Mouse (Mus musculus) E14TG2a.4 (cell line): ENCODE results near the gene Shisa8.

Experiments
- H3K27me3 ChIP-seq: 2 replicates; pipeline ENCODE4 v1.6.1; 2014; ENCODE audit warnings: low read length, control low read depth; ENCODE audit not compliant: insufficient read depth
- H3K36me3 ChIP-seq: 2 replicates; pipeline ENCODE4 v1.6.1; 2014; ENCODE audit warnings: low read length, control low read depth; ENCODE audit not compliant: insufficient read depth
- H3K4me1 ChIP-seq: replicated peaks from 2 replicates; pipeline ENCODE4 v1.6.1; 2014; ENCODE audit warnings: low read depth, low read length, control low read depth
- H3K4me3 ChIP-seq: replicated peaks from 2 replicates; pipeline ENCODE4 v1.5.1; 2014; ENCODE audit warnings: mild to moderate bottlenecking, low read length
- H3K9me3 ChIP-seq: 2 replicates; pipeline ENCODE4 v1.6.1; 2014; ENCODE audit warnings: low read length, control low read depth
- CTCF ChIP-seq: conservative IDR thresholded peaks from 2 replicates; pipeline ENCODE4 v1.5.1; 2014; ENCODE audit warnings: low read length
- NANOG ChIP-seq: IDR thresholded peaks from 2 replicates; pipeline ENCODE4 v1.6.1; 2014; ENCODE audit warnings: borderline replicate concordance, low read length, mixed read lengths
- POU5F1 ChIP-seq: IDR thresholded peaks from 2 replicates; pipeline ENCODE4 v1.6.1; 2014; ENCODE audit warnings: low read length, borderline replicate concordance

The Shisa8 gene

GRCm38 (mm10) chr15:82244115-82244804, 31.6 kb upstream of the Shisa8 start, which contains the start of gene Cenpm:
Gene Cenpm, minus strand, starts transcription at chr15:82244748.
- Histone ChIP-seq H3K36me3 (peaks cover 38% of the 10 kb centered on the region), H3K27me3 (no peaks in the 10 kb centered on the region), H3K4me1 (peaks cover 83% of the 10 kb centered on the region), H3K9me3 (no peaks in the 10 kb centered on the region), H3K4me3 (peak within 1 kb of the TSS; percentile 94)
- TF ChIP-seq POU5F1 (no peak), NANOG (no peak), CTCF (no peak)

GRCm38 (mm10) chr15:82243742-82244114, 31.1 kb upstream of the Shisa8 start:
- no peak for TF ChIP-seq NANOG
- no peak for TF ChIP-seq CTCF
- TF ChIP-seq POU5F1, result no peak
- Histone ChIP-seq H3K36me3 (peaks cover 43% of the 10 kb centered on the region), H3K27me3 (no peaks in the 10 kb centered on the region), H3K9me3 (no peaks in the 10 kb centered on the region), H3K4me3 (peak overlapping the region; percentile 94), H3K4me1 (peaks cover 83% of the 10 kb centered on the region)

DNA sequence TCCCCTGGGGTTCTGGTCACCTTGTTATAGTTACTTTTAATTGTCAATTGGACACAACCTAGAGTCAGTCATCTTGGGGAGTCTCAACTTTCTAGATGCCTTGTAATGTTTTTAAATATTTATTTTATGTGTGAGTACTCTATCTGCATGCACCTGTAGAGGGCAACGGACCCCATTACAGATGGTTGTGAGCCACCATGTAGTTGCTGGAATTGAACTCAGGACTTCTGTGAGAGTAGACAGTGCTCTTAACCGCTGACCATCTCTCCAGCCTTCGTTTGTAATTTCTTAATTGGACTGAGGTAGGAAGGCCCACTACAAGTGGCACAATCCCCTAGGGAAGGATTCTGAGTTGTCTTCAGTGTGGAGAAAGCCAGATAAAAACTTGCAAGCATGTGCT, 30.7 kb upstream of the Shisa8 start:
- TF ChIP-seq NANOG (no peak), CTCF (no peak), POU5F1 (no peak)
- Histone ChIP-seq H3K36me3 (peaks cover 48% of the 10 kb centered on the region), H3K9me3 (no peaks in the 10 kb centered on the region), H3K4me3 (peak overlapping the region; percentile 94), H3K4me1 (peaks cover 83% of the 10 kb centered on the region), H3K27me3 (no peaks in the 10 kb centered on the region)

- H3K27me3 ChIP-seq, result no peaks in the 10 kb centered on the region
- no peak overlapping the region for H3K4me3 ChIP-seq
- TF ChIP-seq CTCF (peak; percentile 99), NANOG (no peak)
- peaks cover 98% of the 10 kb centered on the region for H3K36me3 ChIP-seq
- H3K9me3 ChIP-seq, result no peaks in the 10 kb centered on the region
- H3K4me1 ChIP-seq, result peaks cover 94% of the 10 kb centered on the region
Observed at GRCm38 (mm10) chr15:82236565-82236964, 23.9 kb upstream of the Shisa8 start.

DNA sequence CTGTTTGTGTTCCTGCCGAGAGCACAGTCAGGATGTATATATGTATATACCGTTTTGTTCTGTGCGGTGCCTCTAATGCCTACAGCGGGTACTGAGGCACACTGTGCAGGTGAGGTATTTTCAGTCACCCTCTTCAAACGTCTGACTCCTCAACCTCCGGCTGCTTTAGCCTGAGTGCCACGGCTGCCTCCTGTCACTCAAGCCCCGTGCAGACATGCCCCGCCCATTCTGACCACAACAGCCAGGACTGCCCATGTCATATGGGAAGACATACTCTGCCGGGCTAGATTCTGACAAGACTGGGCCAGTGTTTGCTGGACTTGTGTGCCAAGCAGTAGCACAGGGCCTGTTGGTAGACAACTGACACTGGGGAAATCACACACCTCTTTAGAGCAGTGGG, 23.0 kb upstream of the Shisa8 start:
- 0 out of 2 replicates have a peak overlapping the region, but pooled peaks have one; percentile 13 for H3K4me3 ChIP-seq
- H3K9me3 ChIP-seq, result no peaks in the 10 kb centered on the region
- TF ChIP-seq POU5F1 (no peak), NANOG (no peak), CTCF (no peak)
- H3K27me3 ChIP-seq, result no peaks in the 10 kb centered on the region
- peaks cover 89% of the 10 kb centered on the region for H3K36me3 ChIP-seq
- peaks cover 90% of the 10 kb centered on the region for H3K4me1 ChIP-seq

- H3K9me3 ChIP-seq, result no peaks in the 10 kb centered on the region
- no peaks in the 10 kb centered on the region for H3K27me3 ChIP-seq
- TF ChIP-seq POU5F1 (no peak), CTCF (no peak), NANOG (no peak)
- peaks cover 59% of the 10 kb centered on the region for H3K36me3 ChIP-seq
- H3K4me3 ChIP-seq, result no peak overlapping the region
- peaks cover 87% of the 10 kb centered on the region for H3K4me1 ChIP-seq
Observed at GRCm38 (mm10) chr15:82232651-82233050, 20.0 kb upstream of the Shisa8 start.

DNA sequence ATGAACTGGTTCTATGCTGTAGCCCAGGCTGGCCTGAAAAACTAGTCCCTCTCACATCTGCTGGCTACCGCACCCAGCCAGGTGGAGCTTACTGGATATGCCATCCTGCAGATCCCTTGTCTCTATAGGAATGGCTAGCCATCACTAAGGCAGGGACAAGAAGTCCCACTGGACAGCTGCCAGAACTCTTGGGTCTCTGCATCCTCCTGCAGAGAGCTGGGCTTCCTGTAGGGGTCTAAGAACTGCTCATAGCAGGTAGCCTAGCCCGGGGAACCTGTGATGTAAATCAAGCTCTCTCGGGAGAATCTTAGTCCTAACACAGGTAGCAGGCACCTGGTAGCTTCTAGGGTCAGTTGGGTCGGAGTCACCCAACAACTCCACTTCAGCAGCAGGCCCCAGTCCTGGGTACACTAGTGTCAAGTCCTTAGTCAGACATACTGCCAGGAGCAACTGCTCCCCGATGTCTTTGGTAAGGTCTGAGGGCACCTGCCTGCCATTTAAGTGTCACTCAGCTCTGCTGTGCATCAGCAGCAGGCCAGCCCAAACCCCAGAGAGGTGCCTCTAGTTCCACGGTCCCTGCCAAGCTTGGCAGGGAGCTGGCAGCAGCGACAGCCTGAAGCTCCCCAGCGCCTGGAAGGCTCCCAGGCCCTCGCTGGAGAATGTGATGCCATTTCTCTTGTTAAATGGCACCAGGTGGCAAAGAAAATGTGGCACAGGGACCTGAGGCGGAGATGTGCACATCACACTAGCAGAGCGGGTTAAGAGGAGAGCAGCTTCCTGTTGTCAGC, 19.2 kb upstream of the Shisa8 start:
- no peaks in the 10 kb centered on the region for H3K9me3 ChIP-seq
- peaks cover 51% of the 10 kb centered on the region for H3K36me3 ChIP-seq
- no peaks in the 10 kb centered on the region for H3K27me3 ChIP-seq
- TF ChIP-seq POU5F1 (no peak), NANOG (no peak), CTCF (no peak)
- peaks cover 84% of the 10 kb centered on the region for H3K4me1 ChIP-seq
- no peak overlapping the region for H3K4me3 ChIP-seq

DNA sequence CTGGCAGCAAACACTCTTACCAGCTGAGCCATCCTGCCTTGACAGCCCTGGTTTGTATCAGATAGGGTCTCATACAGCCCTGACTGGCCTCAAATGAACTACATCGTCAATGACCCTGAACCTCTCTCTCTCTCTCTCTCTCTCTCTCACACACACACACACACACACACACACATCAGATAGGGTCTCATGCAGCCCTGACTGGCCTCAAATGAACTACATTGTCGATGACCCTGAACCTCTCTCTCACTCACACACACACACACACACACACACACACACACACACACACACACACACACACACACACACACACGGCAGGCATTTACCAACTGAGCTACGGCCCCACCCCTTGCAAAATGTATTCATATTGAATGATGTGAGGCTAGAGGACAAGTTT, 18.5 kb upstream of the Shisa8 start:
- Histone ChIP-seq H3K4me1 (peaks cover 79% of the 10 kb centered on the region), H3K27me3 (peaks cover 2% of the 10 kb centered on the region; the same call in 1 of the 2 replicates), H3K36me3 (peaks cover 45% of the 10 kb centered on the region), H3K4me3 (no peak overlapping the region), H3K9me3 (no peaks in the 10 kb centered on the region)
- no peak for TF ChIP-seq CTCF
- no peak for TF ChIP-seq POU5F1
- TF ChIP-seq NANOG, result no peak
